Mouse (Mus musculus): ENCODE results near the gene Cyp2d26. TPM values are rescaled to one million over a fixed set of nuclear protein-coding genes. Genes with fewer than 3 reads are reported as not detected.

The Cyp2d26 gene
- not detected in 2 replicates for polyA plus RNA-seq (2015; fragmentation: Nextera tagmentation; extraction: Ambion mirVana)

- Histone ChIP-seq H3K4me3 (no peak within 1 kb of the TSS), H3K9me3 (no peaks in the 10 kb centered on the region), H3K27me3 (no peaks in the 10 kb centered on the region), H3K36me3 (no peaks in the 10 kb centered on the region), H3K4me2 (no peak within 1 kb of the TSS), H3K9ac (no peak within 1 kb of the TSS), H3K27ac (no peak within 1 kb of the TSS), H3K4me1 (replicated peaks) (no peaks in the 10 kb centered on the region)
- no peak for ATAC-seq (ENCODE audit: low FRiP score)
- WGBS, result 84% methylated on average over 5 of the region's 5 CpGs
Observed at GRCm38 (mm10) chr15:82794277-82794676, at the start of gene Cyp2d26. TSS of gene Cyp2d26 (minus strand) at chr15:82794294.

DNA sequence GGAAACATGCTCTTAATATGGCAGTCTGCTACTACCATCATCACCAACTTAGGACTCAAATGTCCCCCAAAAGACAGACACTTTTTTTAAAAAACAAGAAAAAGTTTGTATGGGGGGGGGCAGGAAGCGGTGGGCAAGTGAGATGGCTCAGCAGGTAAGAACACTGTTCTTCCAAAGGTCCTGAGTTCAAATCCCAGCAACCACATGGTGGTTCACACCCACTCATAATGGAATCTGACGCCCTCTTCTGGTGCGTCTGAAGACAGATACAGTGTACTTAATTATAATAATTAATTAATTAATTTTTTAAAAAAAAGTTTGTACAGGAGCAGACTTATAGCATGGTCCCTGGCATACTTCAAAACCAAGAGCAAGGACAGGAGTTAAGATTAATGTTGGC is 45.1 kb upstream of the Cyp2d26 start:
- H3K9ac ChIP-seq, result no peak overlapping the region
- WGBS, result 90% methylated on average over 3 of the region's 3 CpGs
- H3K27ac ChIP-seq, result no peak overlapping the region
- no peaks in the 10 kb centered on the region for H3K27me3 ChIP-seq
- ATAC-seq (ENCODE audit: low FRiP score), result no peak
- H3K4me1 ChIP-seq (replicated peaks), result no peaks in the 10 kb centered on the region
- H3K9me3 ChIP-seq, result no peaks in the 10 kb centered on the region
- no peak overlapping the region for H3K4me3 ChIP-seq
- H3K36me3 ChIP-seq, result peaks cover 2% of the 10 kb centered on the region; the same call in 1 of the 2 replicates
- H3K4me2 ChIP-seq, result no peak overlapping the region

DNA sequence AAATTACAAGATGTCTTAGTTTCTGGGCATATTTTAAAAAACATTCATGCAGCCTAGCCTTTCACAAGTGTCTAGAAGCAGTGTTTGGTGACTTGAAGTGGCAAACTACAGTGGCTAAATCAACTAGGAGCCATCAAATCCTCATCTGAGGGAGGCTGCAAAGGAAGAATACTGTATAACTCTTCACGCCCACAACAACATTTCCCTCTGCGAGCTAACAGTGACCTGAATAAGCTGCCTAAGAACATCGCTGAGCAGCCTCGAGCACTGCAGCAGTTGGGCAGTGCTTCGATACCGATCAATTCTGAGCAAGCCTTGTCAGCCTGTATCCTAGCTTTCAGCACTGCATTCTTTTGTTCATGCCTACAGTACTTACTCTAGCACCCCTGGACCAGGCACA is 35.8 kb upstream of the Cyp2d26 start:
- ATAC-seq (ENCODE audit: low FRiP score), result no peak
- 87% methylated on average over 6 of the region's 6 CpGs for WGBS
- Histone ChIP-seq H3K27ac (no peak overlapping the region), H3K36me3 (no peaks in the 10 kb centered on the region), H3K9me3 (no peaks in the 10 kb centered on the region), H3K4me1 (replicated peaks) (0 out of 2 replicates have a peak, but pooled peaks cover 3% of the 10 kb centered on the region), H3K4me3 (no peak overlapping the region), H3K9ac (no peak overlapping the region), H3K27me3 (no peaks in the 10 kb centered on the region), H3K4me2 (no peak overlapping the region)

DNA sequence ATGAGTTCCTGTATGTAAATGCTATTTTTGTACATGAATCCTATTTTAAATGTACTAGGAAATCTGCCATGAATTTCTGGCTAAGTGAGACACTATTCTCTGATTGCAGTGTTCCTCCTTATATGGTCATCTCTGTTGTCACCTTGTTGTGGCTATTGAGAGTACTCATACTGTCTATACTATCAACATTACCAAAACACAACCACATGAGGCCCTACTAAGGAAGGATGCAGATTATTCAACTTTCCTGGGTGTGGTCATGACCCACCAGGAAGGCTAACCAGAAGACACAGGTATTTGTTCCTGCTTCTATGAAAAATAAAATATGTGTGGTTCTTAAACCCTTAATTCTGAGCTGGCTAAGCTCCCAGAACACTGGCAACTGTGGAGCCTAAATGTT is 31.8 kb upstream of the Cyp2d26 start:
- Histone ChIP-seq H3K4me1 (replicated peaks) (0 out of 2 replicates have a peak, but pooled peaks cover 6% of the 10 kb centered on the region), H3K9ac (no peak overlapping the region), H3K4me2 (no peak overlapping the region), H3K27me3 (no peaks in the 10 kb centered on the region), H3K4me3 (no peak overlapping the region), H3K36me3 (peaks cover 4% of the 10 kb centered on the region; the same call in 1 of the 2 replicates), H3K27ac (no peak overlapping the region), H3K9me3 (no peaks in the 10 kb centered on the region)
- no peak for ATAC-seq (ENCODE audit: low FRiP score)

GRCm38 (mm10) chr15:82822347-82822746 is 28.3 kb upstream of the Cyp2d26 start:
- Histone ChIP-seq H3K36me3 (peaks cover 4% of the 10 kb centered on the region; the same call in 1 of the 2 replicates), H3K4me1 (replicated peaks) (0 out of 2 replicates have a peak, but pooled peaks cover 4% of the 10 kb centered on the region), H3K9ac (no peak overlapping the region), H3K4me2 (no peak overlapping the region), H3K4me3 (no peak overlapping the region), H3K27me3 (no peaks in the 10 kb centered on the region), H3K27ac (no peak overlapping the region), H3K9me3 (no peaks in the 10 kb centered on the region)
- 73% methylated on average over 3 of the region's 4 CpGs for WGBS
- no peak for ATAC-seq (ENCODE audit: low FRiP score)

DNA sequence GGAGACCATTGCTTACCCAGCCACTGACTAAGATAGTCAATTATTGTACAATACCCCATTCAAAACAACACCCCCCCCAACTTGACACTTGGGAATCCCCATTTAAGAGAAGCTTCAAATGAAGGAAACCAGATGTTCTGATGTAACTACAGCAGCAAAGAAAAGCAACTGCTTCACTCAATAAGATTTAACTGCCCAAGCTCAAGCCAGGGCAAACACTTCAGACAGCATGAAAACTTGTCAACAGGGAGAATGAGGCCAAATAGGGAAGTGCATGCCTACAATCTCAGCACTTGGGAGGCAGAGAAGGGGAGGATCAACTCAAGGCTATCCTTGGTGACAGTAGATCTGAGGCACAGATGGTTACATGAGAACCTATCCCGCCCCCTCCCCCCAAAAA is 27.6 kb upstream of the Cyp2d26 start:
- no peak overlapping the region for H3K4me3 ChIP-seq
- H3K27me3 ChIP-seq, result no peaks in the 10 kb centered on the region
- H3K36me3 ChIP-seq, result peaks cover 4% of the 10 kb centered on the region; the same call in 1 of the 2 replicates
- no peaks in the 10 kb centered on the region for H3K9me3 ChIP-seq
- H3K9ac ChIP-seq, result no peak overlapping the region
- no peak overlapping the region for H3K4me2 ChIP-seq
- no peak for ATAC-seq (ENCODE audit: low FRiP score)
- H3K27ac ChIP-seq, result no peak overlapping the region
- 92% methylated on average over 1 of the region's 1 CpGs for WGBS
- 0 out of 2 replicates have a peak, but pooled peaks cover 4% of the 10 kb centered on the region for H3K4me1 ChIP-seq (replicated peaks)

DNA sequence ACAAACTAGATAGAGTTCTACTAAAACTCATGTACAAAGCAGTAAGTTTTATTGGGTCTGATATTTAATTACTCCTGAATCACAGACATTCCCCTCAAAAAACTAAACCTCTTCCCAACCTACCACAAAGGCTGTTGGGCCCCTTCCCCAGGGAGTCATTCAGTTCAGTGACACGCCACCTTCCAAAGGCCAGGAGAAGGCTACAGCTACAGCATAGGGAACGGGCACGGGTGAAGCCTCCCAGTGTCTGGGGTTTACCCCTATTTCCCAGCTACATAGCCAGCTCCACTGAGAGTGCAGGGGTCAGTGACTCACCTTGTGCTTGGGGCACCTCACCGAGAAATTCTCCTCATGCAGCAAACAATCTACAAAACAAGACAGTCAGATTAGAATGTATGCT is 21.2 kb upstream of the Cyp2d26 start:
- no peaks in the 10 kb centered on the region for H3K4me1 ChIP-seq (replicated peaks)
- no peak overlapping the region for H3K9ac ChIP-seq
- 84% methylated on average over 4 of the region's 4 CpGs for WGBS
- no peaks in the 10 kb centered on the region for H3K27me3 ChIP-seq
- no peak overlapping the region for H3K4me3 ChIP-seq
- no peak for ATAC-seq (ENCODE audit: low FRiP score)
- no peak overlapping the region for H3K27ac ChIP-seq
- peaks cover 27% of the 10 kb centered on the region for H3K36me3 ChIP-seq
- no peak overlapping the region for H3K4me2 ChIP-seq
- no peaks in the 10 kb centered on the region for H3K9me3 ChIP-seq

GRCm38 (mm10) chr15:82814806-82815205 is 20.7 kb upstream of the Cyp2d26 start:
- ATAC-seq (ENCODE audit: low FRiP score), result no peak
- H3K27me3 ChIP-seq, result no peaks in the 10 kb centered on the region
- H3K9me3 ChIP-seq, result no peaks in the 10 kb centered on the region
- peaks cover 3% of the 10 kb centered on the region for H3K4me1 ChIP-seq (replicated peaks)
- WGBS, result 65% methylated on average over 4 of the region's 4 CpGs
- no peak overlapping the region for H3K4me2 ChIP-seq
- H3K27ac ChIP-seq, result no peak overlapping the region
- no peak overlapping the region for H3K4me3 ChIP-seq
- no peak overlapping the region for H3K9ac ChIP-seq
- peaks cover 27% of the 10 kb centered on the region for H3K36me3 ChIP-seq

DNA sequence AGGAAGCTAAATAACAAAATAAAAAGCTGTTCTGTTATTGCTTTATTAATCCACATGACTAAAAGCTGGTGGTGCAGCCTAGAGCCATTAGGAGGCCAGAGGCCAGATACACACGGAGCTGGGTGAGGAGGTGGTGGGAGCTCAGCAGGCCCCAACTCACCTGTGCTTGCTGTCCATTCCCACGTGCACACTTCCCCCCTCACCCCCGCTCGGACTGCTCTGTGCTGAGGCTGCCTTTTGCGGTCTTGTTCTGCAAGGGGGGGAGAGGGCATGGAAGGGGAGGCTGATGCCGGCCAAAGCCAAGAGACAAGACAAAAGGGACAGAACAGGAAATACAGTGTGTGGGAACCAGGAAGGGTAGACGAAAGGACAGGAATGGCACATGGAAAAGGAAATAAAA is 20.2 kb upstream of the Cyp2d26 start:
- no peak for ATAC-seq (ENCODE audit: low FRiP score)
- Histone ChIP-seq H3K9me3 (no peaks in the 10 kb centered on the region), H3K4me3 (no peak overlapping the region), H3K27ac (no peak overlapping the region), H3K4me1 (replicated peaks) (peaks cover 8% of the 10 kb centered on the region), H3K27me3 (no peaks in the 10 kb centered on the region), H3K36me3 (peaks cover 27% of the 10 kb centered on the region), H3K4me2 (no peak overlapping the region), H3K9ac (no peak overlapping the region)
- WGBS, result 89% methylated on average over 7 of the region's 7 CpGs

GRCm38 (mm10) chr15:82810556-82810955 is 16.5 kb upstream of the Cyp2d26 start:
- Histone ChIP-seq H3K27me3 (no peaks in the 10 kb centered on the region), H3K36me3 (peaks cover 27% of the 10 kb centered on the region), H3K9ac (no peak overlapping the region), H3K4me3 (no peak overlapping the region), H3K9me3 (no peaks in the 10 kb centered on the region), H3K4me1 (replicated peaks) (peaks cover 10% of the 10 kb centered on the region), H3K27ac (no peak overlapping the region), H3K4me2 (no peak overlapping the region)
- ATAC-seq (ENCODE audit: low FRiP score), result no peak
- 90% methylated on average over 1 of the region's 1 CpGs for WGBS

- H3K4me1 ChIP-seq (replicated peaks), result peaks cover 10% of the 10 kb centered on the region
- no peaks in the 10 kb centered on the region for H3K27me3 ChIP-seq
- H3K4me3 ChIP-seq, result no peak overlapping the region
- no peak overlapping the region for H3K4me2 ChIP-seq
- H3K9ac ChIP-seq, result no peak overlapping the region
- peaks cover 27% of the 10 kb centered on the region for H3K36me3 ChIP-seq
- no peaks in the 10 kb centered on the region for H3K9me3 ChIP-seq
- H3K27ac ChIP-seq, result no peak overlapping the region
- no peak for ATAC-seq (ENCODE audit: low FRiP score)
- WGBS, result 44% methylated on average over 6 of the region's 6 CpGs
Observed at GRCm38 (mm10) chr15:82809511-82809910, 15.4 kb upstream of the Cyp2d26 start.

DNA sequence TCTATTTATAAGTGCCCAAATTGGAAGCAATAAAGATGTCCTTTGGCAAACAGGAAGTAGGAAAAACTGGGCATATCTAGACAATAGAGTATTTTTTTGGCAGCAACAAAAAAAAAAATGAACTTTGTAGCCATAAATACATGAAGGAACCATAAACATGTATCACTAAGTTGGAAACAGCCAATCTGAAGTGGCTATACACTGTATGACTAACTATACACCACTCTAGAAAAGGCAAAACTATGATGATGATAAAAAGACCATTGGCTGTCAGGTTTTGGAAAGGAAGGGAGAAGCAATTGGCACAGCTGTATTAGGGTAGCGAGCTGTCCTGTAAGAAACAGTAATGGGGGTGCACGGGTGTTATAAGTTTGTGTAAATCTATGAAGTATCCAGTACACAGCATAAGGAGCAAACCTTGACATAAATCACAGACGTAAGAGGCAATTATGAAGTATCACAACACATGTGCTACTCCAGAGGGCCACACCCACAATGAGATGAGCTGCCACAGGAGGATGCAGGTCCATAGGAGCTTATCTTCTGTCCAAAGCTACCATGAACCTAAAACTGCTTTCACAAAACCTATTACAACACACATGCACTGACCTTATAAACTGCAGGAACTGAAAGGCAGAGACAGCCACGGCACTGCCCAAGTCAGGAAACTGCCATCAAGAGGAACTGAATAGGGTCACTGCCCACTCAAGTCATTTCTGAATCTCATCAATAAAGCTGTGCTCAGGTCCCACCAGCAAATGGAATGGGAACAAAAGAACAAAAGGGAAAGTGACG is 13.1 kb upstream of the Cyp2d26 start:
- H3K9me3 ChIP-seq, result no peaks in the 10 kb centered on the region
- H3K4me1 ChIP-seq (replicated peaks), result peaks cover 10% of the 10 kb centered on the region
- no peak overlapping the region for H3K9ac ChIP-seq
- H3K27ac ChIP-seq, result no peak overlapping the region
- peaks cover 14% of the 10 kb centered on the region for H3K36me3 ChIP-seq
- H3K27me3 ChIP-seq, result no peaks in the 10 kb centered on the region
- no peak overlapping the region for H3K4me3 ChIP-seq
- no peak overlapping the region for H3K4me2 ChIP-seq
- no peak for ATAC-seq (ENCODE audit: low FRiP score)
- 73% methylated on average over 5 of the region's 5 CpGs for WGBS
